ENCODE assay signal across 11 mouse cellular contexts in genomic region chr13:94468551-94468950, GRCm38 (mm10).
"Had no signal": no experiment of that assay in that cellular context is flagged by ENCODE, and none has a peak within 500 bp of the region (broad histone marks: within the 10 kb centered on the region; RNA-seq: fewer than 3 reads in every experiment).

No protein-coding gene starts in this region.

- DNase-seq: retina, postnatal 1 day; right cerebral cortex, adult 18-20 months; right cerebral cortex, postnatal 14 days; right cerebral cortex, postnatal 25 days; right cerebral cortex, postnatal 4 days; spleen, adult 18-20 months; thymus, adult 18-20 months; thymus, adult 2 months; thymus, postnatal 14 days; thymus, postnatal 36 days; thymus, postnatal 4 days had no signal
